Mouse (Mus musculus): Measurements from ENCODE around the gene Alox5ap.

GRCm38 (mm10) chr5:149333941-149334698, 69.6 kb downstream of the Alox5ap start:
- TF ChIP-seq GABPA (IDR thresholded peaks at IDR 0.05; ENCODE audit: insufficient replicate concordance, low read depth, low read length), result no peak
- no peak for TF ChIP-seq CTCF (conservative IDR thresholded peaks at IDR 0.05 in 1 of 2, IDR thresholded peaks at IDR 0.05 in 1 of 2; ENCODE audit: low read depth in 2 of 2, low read length in 2 of 2)
- TF ChIP-seq EP300 (IDR thresholded peaks at IDR 0.05; ENCODE audit: low read length), result no peak
- TF ChIP-seq ELF1 (IDR thresholded peaks at IDR 0.05; ENCODE audit: low read depth, low read length), result no peak
- TF ChIP-seq MAFK (IDR thresholded peaks at IDR 0.05; ENCODE audit: insufficient replicate concordance, low read length), result no peak
- no peak for TF ChIP-seq POLR2A (IDR thresholded peaks at IDR 0.05; ENCODE audit: low read depth, low read length)
- no peak for TF ChIP-seq MYC (IDR thresholded peaks at IDR 0.05; ENCODE audit: low read depth, low read length)

Data from CH12.LX (cell line).